Mouse (Mus musculus): ENCODE data around the gene Gm5617. TPM values are rescaled to one million over a fixed set of nuclear protein-coding genes. Genes with fewer than 3 reads are reported as not detected.
A peak's percentile ranks its signal among the peaks of the same experiment; 100 is the strongest.
"Not testable (repeated sequence)": the region's sequence is repeated elsewhere in the genome, so short reads cannot be mapped to it uniquely, and the experiment has no call there.

Gene Gm5617
- total RNA-seq (2021), result 10 to 100 TPM; 11.2 to 14.2 TPM
- long read RNA-seq, experiment 1, partial matches to known transcripts, result 0 of 4 reads
- long read RNA-seq, experiment 1, other reads (novel, unspliced or antisense), result 0 of 4 reads
- long read RNA-seq, experiment 2, transcript Gm5617-201 (1 exons, 531 nt), result major isoform, 11 of 11 reads
- long read RNA-seq, experiment 2, partial matches to known transcripts, result 0 of 11 reads
- long read RNA-seq, experiment 2, other reads (novel, unspliced or antisense), result 0 of 11 reads

DNA sequence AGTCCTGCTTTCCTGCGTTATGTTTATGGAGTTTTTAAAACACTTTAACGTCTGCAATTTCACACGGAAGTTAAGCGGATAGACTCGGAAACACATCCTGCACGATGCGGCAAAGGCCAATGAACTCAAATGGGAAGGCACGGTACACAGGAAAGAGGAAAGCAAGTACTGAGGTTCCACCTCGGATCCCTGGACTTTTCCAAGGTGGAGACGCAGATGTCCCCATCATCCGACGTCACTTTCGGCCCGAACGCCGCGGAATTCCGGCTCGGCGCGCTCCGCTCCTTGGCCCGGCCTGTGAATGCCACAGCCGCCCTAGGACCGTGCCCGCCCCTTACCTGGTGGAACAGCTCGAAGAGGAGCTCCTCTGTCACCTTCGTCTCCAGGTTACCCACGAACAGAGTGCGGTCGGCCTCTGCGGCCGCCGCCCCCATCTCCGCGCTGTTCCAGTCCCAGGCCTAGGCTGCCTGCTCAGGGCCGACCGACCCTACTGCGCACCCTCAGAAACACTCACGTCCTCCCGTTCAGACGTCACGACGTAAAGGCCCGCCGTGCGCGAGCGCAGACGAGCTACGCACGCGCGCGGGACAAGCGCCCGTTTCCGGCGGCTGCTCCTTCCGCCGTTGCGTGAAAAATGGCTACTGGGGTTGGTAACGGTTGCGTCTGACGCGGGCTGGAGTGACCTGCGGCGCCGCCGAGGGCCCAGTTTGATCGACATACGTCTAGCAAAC, at the start of gene Gm5617, which contains the start of gene Rbm7:
Gm5617 (plus strand) TSS at position 626 of the 731 bp plus-strand sequence.
Rbm7 (minus strand) TSS at position 483 of the 731 bp plus-strand sequence.
- peak; percentile 93 to 96 for DNase-seq (ENCODE audit: low spot score in 2 of 2)

- DNase-seq (ENCODE audit: low spot score in 2 of 2), result no peak
Observed at GRCm38 (mm10) chr9:48447783-48448209, 47.4 kb upstream of the Gm5617 start.

DNA sequence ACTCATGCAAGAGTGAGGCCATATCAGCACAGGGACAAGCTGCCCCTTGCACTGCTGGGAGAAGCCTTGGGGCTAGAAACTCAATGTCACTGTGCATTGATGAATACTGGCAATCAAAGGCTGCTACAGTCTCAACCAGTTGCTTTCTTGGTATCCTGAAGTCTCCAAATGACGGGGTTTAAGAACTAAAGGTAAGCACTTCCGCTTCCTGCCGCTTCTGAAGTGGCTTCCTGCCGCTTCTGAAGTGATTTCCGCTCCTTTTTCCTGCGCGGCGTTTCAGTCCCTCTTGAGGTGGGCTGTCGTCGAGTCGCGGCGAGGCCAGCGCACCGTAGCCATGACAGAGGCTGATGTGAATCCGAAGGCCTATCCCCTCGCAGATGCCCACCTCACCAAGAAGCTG, 45.2 kb upstream of the Gm5617 start:
- no peak for DNase-seq (ENCODE audit: low spot score in 2 of 2)

DNA sequence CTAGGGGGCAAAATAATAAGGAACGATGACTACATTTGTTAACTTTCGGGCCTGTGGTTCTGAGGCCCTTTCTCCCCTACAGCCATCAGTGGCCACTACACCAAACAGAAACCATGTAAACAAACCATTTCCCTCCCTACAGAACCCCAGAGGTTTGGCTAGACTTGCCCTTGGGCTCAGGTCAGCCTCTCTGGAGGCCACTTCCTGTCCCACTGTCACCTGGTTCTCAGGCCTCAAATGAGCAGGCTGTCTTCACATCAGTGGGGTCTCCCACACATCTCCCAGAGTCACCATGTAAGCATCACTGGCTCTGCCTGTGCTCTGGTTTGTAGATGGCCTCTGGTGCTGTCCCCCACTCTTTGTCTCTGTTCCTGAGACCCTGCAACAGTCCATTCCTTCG, 39.3 kb upstream of the Gm5617 start:
- no peak for DNase-seq (ENCODE audit: low spot score in 2 of 2)

- no peak for DNase-seq (ENCODE audit: low spot score in 2 of 2)
Observed at GRCm38 (mm10) chr9:48458879-48459278, 36.4 kb upstream of the Gm5617 start.

GRCm38 (mm10) chr9:48459391-48459790, 35.9 kb upstream of the Gm5617 start:
- DNase-seq (ENCODE audit: low spot score in 2 of 2), result no peak

- DNase-seq (ENCODE audit: low spot score in 2 of 2), result no peak
Observed at GRCm38 (mm10) chr9:48460720-48461119, 34.5 kb upstream of the Gm5617 start.

GRCm38 (mm10) chr9:48461545-48461944, 33.7 kb upstream of the Gm5617 start:
- no peak for DNase-seq (ENCODE audit: low spot score in 2 of 2)

DNA sequence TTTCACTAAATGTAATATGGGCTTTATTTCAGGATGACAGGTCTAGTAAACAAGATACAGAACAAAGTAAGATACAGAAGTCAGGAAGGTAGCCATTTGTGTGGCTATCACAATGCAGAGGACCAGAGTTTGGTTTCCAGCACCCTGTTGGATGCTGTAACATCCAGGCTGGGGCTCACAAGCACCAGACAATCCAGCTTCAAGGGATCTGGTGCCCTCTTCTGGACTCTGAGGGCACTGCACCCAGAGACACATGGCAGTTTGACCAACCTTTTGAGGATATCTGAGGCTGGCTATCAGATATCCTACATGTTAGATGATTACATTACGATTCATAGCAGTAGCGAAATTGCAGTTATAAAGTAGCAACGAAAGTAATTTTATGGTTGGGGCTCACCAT, 29.6 kb upstream of the Gm5617 start:
- DNase-seq (ENCODE audit: low spot score in 2 of 2), result no peak

- DNase-seq (ENCODE audit: low spot score in 2 of 2), result peak in 1 of 2 experiments; percentile 36
Observed at GRCm38 (mm10) chr9:48466804-48467203, 28.4 kb upstream of the Gm5617 start.

- DNase-seq (ENCODE audit: low spot score in 2 of 2), result not testable (repeated sequence)
Observed at GRCm38 (mm10) chr9:48467471-48467870, 27.8 kb upstream of the Gm5617 start.

GRCm38 (mm10) chr9:48472441-48473025, 22.7 kb upstream of the Gm5617 start:
- no peak for DNase-seq (ENCODE audit: low spot score in 2 of 2)

DNA sequence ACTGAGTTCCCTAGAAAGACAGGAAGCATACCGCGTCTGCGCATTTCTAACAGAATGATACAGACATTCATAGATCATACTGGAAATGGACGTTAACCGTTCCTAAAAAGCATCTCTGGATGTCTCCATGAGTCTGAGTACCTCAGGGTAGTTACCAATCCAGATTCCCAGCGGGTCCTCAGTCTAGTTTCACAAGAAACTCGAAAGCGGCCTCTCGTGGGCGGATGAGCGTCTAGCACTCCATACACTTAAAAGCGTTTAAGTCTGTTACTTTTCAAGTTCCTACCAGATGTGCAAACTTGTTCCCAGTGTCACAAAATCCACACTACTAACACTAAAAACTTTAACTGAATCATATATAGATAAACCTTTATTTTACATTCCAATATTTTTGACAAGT, 22.1 kb upstream of the Gm5617 start:
- DNase-seq (ENCODE audit: low spot score in 2 of 2), result no peak

- DNase-seq (ENCODE audit: low spot score in 2 of 2), result no peak
Observed at GRCm38 (mm10) chr9:48474367-48474766, 20.9 kb upstream of the Gm5617 start.

- DNase-seq (ENCODE audit: low spot score in 2 of 2), result no peak
Observed at GRCm38 (mm10) chr9:48476236-48477165, 18.7 kb upstream of the Gm5617 start.

DNA sequence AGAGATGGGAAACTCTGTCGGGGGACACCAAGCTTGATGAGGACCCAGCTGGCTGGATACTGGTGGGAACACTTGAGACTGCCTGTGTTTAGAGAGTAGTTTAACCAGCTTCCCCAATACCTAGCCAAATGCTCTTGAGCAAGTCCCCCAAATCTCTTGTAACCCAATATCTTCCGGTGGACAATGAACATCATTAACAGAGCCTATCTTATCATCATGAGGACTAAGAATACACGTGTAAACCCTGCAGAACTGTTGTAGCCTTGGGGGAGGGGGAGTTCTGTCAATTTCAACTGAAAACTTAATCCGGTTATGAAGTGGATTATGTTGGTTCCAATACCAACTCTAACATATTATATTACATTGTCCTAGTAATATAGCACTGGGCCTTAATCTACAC, 16.4 kb upstream of the Gm5617 start:
- no peak for DNase-seq (ENCODE audit: low spot score in 2 of 2)

- DNase-seq (ENCODE audit: low spot score in 2 of 2), result no peak
Observed at GRCm38 (mm10) chr9:48479838-48480410, 15.3 kb upstream of the Gm5617 start.

DNA sequence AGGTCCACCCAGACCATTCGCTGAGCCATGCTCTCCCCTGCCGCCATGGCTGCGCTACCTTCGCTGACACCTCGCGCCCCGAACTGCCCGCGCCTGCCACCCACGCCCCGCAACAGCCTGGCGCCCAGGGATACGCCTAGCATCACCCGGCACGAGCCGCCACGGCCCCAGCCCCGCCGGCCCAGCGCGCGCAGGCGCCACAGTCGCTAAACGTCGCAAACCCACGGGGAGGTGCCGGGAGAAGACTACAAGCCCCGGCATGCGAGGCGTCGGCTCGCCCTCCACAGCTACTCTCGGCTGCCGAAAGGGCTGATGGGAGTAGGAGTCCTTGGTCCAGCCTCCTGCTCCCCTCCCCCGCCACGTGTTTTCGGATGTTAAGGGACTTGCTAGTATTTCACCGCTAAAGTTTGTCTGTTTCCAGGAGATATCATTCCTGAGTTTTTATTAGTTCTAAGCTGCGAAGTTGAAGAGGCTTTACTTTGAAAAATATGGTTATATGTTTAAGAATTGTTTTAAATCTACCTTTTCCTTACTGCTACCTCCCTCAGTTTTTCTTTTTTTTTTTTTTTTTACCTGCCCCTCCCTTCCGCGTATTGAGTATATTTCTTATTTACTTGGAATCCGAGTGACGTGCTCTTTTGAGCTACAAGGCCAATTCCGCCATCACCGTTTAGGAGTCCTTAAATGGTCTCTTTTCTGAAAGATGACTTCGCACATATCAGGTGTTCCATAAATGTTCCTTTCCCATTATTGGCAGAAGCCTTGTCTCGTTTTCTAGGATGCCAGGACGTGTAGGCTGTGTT, 14.6 kb upstream of the Gm5617 start, which contains the start of gene Rexo2:
Rexo2 (minus strand) TSS at position 213 of the 803 bp plus-strand sequence.
- DNase-seq (ENCODE audit: low spot score in 2 of 2), result peak; percentile 89 to 96

GRCm38 (mm10) chr9:48481214-48482134, 13.8 kb upstream of the Gm5617 start:
- DNase-seq (ENCODE audit: low spot score in 2 of 2), result no peak

All from layer of hippocampus, postnatal 14 days (tissue).